Comparison of ENCODE assay signal across 11 mouse cellular contexts in genomic region chr19:5503687-5504086, GRCm38 (mm10). TPM values are rescaled to one million over a fixed set of nuclear protein-coding genes. Genes with fewer than 3 reads are reported as not detected.
"Had no signal": no experiment of that assay in that cellular context is flagged by ENCODE, and none has a peak within 500 bp of the region (broad histone marks: within the 10 kb centered on the region; RNA-seq: fewer than 3 reads in every experiment).

Gene 1700020D05Rik, minus strand, starts transcription at chr19:5503787.

- H3K27me3 ChIP-seq: midbrain, embryonic 12.5 days; neural tube, embryonic 13.5 days had no signal

- ATAC-seq: midbrain, embryonic 16.5 days had no signal

- H3K27ac ChIP-seq: limb, embryonic 10.5 days; midbrain, embryonic 12.5 days; neural tube, embryonic 13.5 days had no signal

- H3K4me2 ChIP-seq: liver, embryonic 11.5 days; lung, embryonic 14.5 days; midbrain, embryonic 12.5 days; neural tube, embryonic 13.5 days had no signal

- DNase-seq: kidney, adult 8-10 months; lung, embryonic 14.5 days; retina, postnatal 1 day; thymus, adult 18-20 months; thymus, postnatal 14 days had no signal

- H3K9me3 ChIP-seq: limb, embryonic 10.5 days; neural tube, embryonic 13.5 days had no signal

- H3K4me3 ChIP-seq: limb, embryonic 10.5 days; midbrain, embryonic 12.5 days; neural tube, embryonic 13.5 days had no signal

- H3K4me1 ChIP-seq: midbrain, embryonic 12.5 days had no signal

- H3K9ac ChIP-seq: lung, embryonic 14.5 days; midbrain, embryonic 12.5 days; neural tube, embryonic 13.5 days had no signal

RNA-seq across cellular contexts. Expression of gene 1700020D05Rik, which starts in this region (rescaled TPM):
- polyA plus RNA-seq: intestine, embryonic 14.5 days; limb, embryonic 10.5 days; liver, embryonic 11.5 days; midbrain, embryonic 12.5 days; midbrain, embryonic 16.5 days; neural tube, embryonic 13.5 days had no signal
